Mouse (Mus musculus) embryonic fibroblast, embryonic 13.5 days (primary cell): ENCODE measurements around the gene Arl8b. TPM values are rescaled to one million over a fixed set of nuclear protein-coding genes. Genes with fewer than 3 reads are reported as not detected.
A peak's percentile ranks its signal among the peaks of the same experiment; 100 is the strongest.
"Not testable (repeated sequence)": the region's sequence is repeated elsewhere in the genome, so short reads cannot be mapped to it uniquely, and the experiment has no call there.

Source experiments
- H3K27ac ChIP-seq: 2 replicates; pipeline ENCODE4 v1.5.1; 2012; ENCODE audit warnings: low read length, control low read depth, inconsistent platforms; ENCODE audit not compliant: insufficient read depth
- H3K4me1 ChIP-seq: 2 replicates; pipeline ENCODE4 v1.6.1; 2011; ENCODE audit warnings: low read length; ENCODE audit not compliant: control insufficient read depth, insufficient read depth
- H3K4me3 ChIP-seq: 2 replicates; pipeline ENCODE4 v1.5.1; 2011; ENCODE audit warnings: mild to moderate bottlenecking, control low read depth, low read length; ENCODE audit not compliant: insufficient read depth
- CTCF ChIP-seq: IDR thresholded peaks from 2 replicates; pipeline ENCODE4 v1.5.1; 2011; ENCODE audit warnings: mild to moderate bottlenecking, control low read depth, low read length, moderate library complexity, borderline replicate concordance; ENCODE audit not compliant: insufficient read depth
- POLR2A ChIP-seq: IDR thresholded peaks from 2 replicates; pipeline ENCODE4 v1.6.1; 2011; ENCODE audit warnings: low read depth, mild to moderate bottlenecking, control low read depth, low read length, moderate library complexity
- polyA plus RNA-seq: library from polyadenylated mRNA; stranded (reverse); fragments of >200 nt; gene quantifications from 2 replicates; pipeline ENCODE4 v1.2.4, GENCODE M21; 2011; ENCODE audit warnings: low read depth; ENCODE audit not compliant: missing spikeins, insufficient read length

The Arl8b gene
- polyA plus RNA-seq, 1 experiment: 164 TPM

DNA sequence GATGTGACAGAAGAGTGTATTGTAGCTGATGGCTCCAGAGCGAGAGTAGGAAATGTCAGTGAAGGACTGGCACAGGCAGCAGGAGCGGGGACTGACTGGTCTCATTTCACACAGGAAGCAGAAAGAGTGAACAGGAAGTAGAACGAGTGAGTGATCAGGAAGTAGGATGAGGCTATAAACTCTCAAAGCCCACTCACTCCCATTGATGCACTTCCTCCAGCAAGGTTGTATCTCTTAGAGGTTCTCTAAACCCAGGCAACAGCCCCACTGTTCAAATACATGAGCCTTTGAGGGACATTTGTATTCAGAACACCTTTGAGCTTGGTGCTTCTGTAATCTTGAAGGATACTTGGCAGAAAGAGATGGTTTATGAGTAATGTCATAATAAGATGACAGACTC is 61.2 kb downstream of the Arl8b start:
- H3K27ac ChIP-seq: peak overlapping the region; percentile 91
- H3K4me1 ChIP-seq: peaks cover 4% of the 10 kb centered on the region; the same call in 1 of the 2 replicates
- no peak overlapping the region for H3K4me3 ChIP-seq
- TF ChIP-seq POLR2A: no peak
- TF ChIP-seq CTCF: no peak

DNA sequence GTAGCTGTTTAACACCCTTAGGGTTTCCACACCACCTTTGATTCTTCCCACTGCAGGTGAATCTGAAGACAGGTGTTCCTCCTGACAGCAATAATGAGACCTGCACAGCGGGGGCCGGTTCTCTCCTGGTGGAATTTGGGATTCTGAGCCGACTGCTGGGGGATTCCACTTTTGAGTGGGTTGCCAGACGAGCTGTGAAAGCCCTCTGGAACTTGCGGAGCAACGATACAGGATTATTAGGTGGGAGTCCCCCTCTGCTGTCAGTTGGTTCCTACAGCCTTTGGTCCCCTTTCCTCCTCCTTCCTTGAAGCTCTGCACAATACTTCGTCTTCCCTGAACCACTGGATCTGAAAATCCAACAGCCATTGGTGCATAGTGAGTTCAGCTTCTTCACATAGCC is 61.9 kb downstream of the Arl8b start:
- Histone ChIP-seq H3K4me1 (peaks cover 4% of the 10 kb centered on the region; the same call in 1 of the 2 replicates), H3K4me3 (no peak overlapping the region), H3K27ac (no peak overlapping the region)
- TF ChIP-seq POLR2A: no peak
- TF ChIP-seq CTCF: no peak

DNA sequence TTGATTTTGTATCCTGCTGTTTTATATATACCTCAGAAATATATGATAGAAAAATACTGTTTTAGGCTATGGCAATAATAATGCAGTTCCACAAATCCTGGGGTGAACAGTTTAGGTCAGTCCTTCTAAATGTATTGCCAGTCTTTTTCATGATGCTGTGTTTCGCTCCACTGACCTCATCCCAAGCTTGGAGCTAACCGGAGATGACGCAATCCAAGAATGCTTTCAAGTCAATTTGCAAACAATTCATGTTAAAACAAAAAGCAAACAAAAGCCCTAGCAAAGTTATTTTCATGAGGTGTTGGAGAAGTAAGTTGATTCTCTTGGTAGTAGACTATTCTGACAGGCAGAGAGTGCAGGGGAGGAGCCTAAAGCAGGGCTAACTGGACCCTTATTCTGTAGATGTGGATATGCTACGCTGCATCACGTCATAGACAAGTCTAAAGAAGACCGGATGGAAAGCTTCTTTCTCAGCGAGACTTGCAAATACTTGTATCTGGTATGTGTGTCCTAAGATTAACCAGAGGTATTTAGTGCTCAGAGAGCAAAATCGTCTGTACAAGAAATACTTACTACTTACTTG is 69.3 kb downstream of the Arl8b start:
- H3K4me1 ChIP-seq: no peaks in the 10 kb centered on the region
- H3K4me3 ChIP-seq: no peak overlapping the region
- H3K27ac ChIP-seq: no peak overlapping the region
- TF ChIP-seq POLR2A (no peak), CTCF (no peak)

DNA sequence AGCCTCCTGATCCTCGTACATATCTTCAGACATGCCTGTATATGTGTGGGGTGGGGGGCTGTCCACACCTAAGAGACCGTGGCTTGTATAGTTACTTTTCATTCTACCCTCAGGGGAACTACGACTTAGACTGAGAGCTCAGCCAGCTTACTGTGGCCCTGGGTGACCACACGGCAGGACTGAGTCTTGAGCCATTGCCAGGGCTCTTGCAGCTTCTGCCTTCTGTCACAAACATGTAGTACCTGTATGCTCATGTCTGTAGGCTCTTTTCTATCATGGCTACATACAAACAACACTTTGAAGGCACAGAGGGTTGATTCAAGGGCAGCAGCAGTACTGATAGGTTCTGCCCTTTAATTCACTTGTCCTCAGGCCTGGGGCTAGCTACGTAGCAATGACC is 70.1 kb downstream of the Arl8b start:
- Histone ChIP-seq H3K4me3 (no peak overlapping the region), H3K4me1 (no peaks in the 10 kb centered on the region), H3K27ac (no peak overlapping the region)
- TF ChIP-seq POLR2A (no peak), CTCF (no peak)

DNA sequence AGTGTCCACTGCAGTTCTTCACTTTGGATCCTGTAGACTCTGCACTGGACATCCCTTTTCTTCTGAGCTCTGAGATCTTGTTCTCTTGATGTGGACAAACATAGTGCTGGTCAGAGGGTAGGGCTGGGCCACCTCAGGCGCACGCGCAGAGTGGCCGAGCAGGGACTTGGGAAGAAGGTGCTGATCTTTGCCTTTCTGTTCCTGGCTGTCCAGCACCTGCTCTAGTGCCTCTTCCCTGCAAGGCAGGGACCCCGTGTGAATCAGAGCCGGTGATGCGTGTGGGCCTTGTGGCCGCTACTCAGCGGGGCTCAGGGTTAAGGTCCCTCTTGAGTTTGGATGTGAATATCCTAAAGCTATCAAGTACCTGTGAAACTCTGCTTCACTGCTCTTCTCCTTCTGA is 75.7 kb downstream of the Arl8b start:
- Histone ChIP-seq H3K4me3 (no peak overlapping the region), H3K27ac (no peak overlapping the region), H3K4me1 (no peaks in the 10 kb centered on the region)
- TF ChIP-seq CTCF (no peak), POLR2A (no peak)

- TF ChIP-seq POLR2A: no peak
- no peak for TF ChIP-seq CTCF
- H3K4me1 ChIP-seq: no peaks in the 10 kb centered on the region
- H3K27ac ChIP-seq: no peak overlapping the region
- no peak overlapping the region for H3K4me3 ChIP-seq
Measured at GRCm38 (mm10) chr6:108861226-108861625, 78.3 kb downstream of the Arl8b start.

- no peak overlapping the region for H3K27ac ChIP-seq
- TF ChIP-seq POLR2A (no peak), CTCF (no peak)
- no peak overlapping the region for H3K4me3 ChIP-seq
- H3K4me1 ChIP-seq: no peaks in the 10 kb centered on the region
Measured at GRCm38 (mm10) chr6:108862548-108862947, 79.6 kb downstream of the Arl8b start.

DNA sequence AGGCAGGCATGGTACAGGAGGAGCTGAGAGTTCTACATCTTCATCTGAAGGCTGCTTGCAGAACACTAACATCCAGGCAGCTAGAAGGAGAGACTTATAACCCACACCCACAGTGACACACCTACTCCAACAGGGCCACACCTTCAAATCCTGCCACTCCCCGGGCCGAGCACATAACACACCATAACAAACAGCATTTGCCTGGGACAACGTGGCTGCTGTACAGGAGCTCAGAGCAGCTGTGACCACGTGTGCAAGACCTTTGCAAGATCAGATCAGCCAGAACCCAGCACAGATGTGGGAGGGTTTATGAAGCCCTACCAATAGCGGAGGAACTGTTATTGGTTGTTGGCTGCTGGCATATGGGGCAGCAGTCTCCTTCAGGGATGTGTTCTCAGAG is 83.4 kb downstream of the Arl8b start:
- no peak overlapping the region for H3K4me3 ChIP-seq
- no peak for TF ChIP-seq POLR2A
- TF ChIP-seq CTCF: no peak
- H3K4me1 ChIP-seq: no peaks in the 10 kb centered on the region
- no peak overlapping the region for H3K27ac ChIP-seq

GRCm38 (mm10) chr6:108869031-108869430 is 86.1 kb downstream of the Arl8b start:
- H3K4me1 ChIP-seq, H3K27ac ChIP-seq: not testable (repeated sequence)

GRCm38 (mm10) chr6:108870421-108870820 is 87.5 kb downstream of the Arl8b start:
- H3K27ac ChIP-seq: no peak overlapping the region
- no peak for TF ChIP-seq POLR2A
- no peak for TF ChIP-seq CTCF
- H3K4me1 ChIP-seq: no peaks in the 10 kb centered on the region
- no peak overlapping the region for H3K4me3 ChIP-seq

More at GRCm38 (mm10) chr6:108869031-108869430, 86.1 kb downstream of the Arl8b start:
- H3K4me3 ChIP-seq: not testable (repeated sequence)

DNA sequence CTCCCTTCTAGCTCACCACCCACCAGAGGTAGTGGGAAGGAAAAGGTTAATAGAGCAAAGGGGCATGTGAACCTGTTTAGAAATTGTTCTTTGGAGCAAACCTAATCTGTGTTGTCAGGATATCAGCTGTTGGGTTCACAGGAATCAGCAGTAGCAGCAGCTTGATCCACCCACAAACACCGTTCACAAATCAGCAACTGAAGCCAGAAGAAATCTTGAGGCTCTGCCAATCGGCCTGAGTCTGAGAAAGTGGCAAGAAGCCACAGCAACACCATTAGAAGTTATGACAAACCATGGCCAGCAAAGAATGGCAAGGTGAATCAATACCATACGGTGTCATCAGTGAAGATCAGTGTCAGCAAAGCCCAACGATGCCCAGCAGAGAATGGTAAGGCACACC is 88.4 kb downstream of the Arl8b start:
- TF ChIP-seq CTCF: no peak
- TF ChIP-seq POLR2A: no peak
- H3K4me3 ChIP-seq: no peak overlapping the region
- H3K4me1 ChIP-seq: no peaks in the 10 kb centered on the region
- H3K27ac ChIP-seq: no peak overlapping the region

Other genes with a start within 250 kb of the Arl8b start
- 57.1 and 61.3 TPM in 2 replicates for gene Bhlhe40, start 122.5 kb upstream of the Arl8b start, polyA plus RNA-seq
- 107 and 120 TPM in 2 replicates for gene Edem1, start 45.5 kb downstream of the Arl8b start, polyA plus RNA-seq